Mouse (Mus musculus): Measurements from ENCODE around the gene Ildr1.

Ildr1 gene

GRCm38 (mm10) chr16:36693818-36694413 lies at the start of gene Ildr1:
Gene Ildr1, plus strand, starts transcription at chr16:36693978.
- DNase-seq (ENCODE audit: low spot score): no peak

DNA sequence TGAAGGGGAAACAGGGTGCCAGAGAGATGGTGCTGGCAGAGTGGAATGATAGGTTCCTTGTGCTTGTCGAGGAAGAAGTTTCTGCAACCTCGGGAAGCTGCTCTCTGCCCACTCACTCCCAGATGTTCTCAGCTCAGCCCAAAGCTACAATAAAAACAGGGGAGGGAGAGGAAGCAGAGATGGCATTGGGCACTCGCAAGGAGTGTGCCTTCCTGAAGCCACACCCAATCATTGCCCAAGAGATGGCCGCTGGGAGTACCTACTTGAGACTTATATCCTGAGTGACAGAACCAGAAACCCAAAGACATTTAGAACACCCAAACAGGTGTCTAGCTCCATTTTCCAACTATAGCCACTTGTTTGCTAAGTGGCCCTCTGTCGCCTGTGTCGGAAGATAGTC lies 48.7 kb upstream of the Ildr1 start:
- no peak for DNase-seq (ENCODE audit: low spot score)

GRCm38 (mm10) chr16:36649304-36649703 lies 44.5 kb upstream of the Ildr1 start:
- no peak for DNase-seq (ENCODE audit: low spot score)

DNA sequence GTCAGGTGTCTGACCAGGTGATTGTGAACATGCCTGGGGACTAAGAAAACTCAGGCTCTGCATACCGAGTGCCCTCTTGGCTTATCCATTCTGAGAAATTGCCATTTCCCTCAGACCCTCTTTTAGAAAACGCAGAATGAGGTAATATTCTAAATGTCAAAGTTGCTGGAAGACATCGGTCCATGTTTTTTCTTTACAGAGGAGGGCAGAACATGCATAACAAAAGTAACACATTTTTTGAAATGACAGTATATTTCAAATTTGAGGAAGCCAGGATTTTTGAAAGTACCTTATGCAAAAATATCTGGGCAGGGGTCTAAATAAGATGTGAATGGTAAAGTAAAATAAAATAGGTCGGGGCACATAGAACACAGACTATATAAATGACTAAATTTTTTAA lies 43.3 kb upstream of the Ildr1 start:
- no peak for DNase-seq (ENCODE audit: low spot score)

DNA sequence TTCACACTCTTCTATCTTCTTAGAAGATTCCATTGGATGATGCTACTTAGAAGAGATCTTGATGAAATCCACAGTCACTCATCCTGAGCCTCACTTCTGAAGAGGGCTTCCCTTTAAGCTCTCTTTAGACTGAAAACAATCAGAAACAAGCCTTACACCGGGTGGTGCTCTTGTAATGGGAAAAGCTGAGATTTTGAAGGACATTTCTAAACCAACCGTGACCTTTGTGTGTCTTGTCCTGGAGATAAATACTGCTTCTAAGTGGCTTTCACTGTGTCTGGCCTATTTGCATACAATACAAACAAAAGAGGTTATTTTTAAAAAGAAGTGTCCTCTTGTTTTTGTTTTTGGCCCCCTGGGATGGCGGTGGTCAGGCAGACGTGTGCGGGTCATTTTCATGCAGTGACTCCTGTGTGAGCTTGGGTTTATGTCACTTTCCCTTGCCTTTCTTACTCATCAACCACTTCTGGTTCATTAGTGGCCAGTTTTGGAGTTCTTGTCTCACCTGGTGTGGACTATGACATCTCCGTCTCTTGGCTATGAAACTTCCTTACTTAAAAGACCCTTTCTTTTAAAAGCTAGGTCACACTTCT lies 42.5 kb upstream of the Ildr1 start:
- DNase-seq (ENCODE audit: low spot score): no peak

- DNase-seq (ENCODE audit: low spot score): no peak
Observed at GRCm38 (mm10) chr16:36655199-36655598, 38.6 kb upstream of the Ildr1 start.

GRCm38 (mm10) chr16:36655910-36656309 lies 37.9 kb upstream of the Ildr1 start:
- no peak for DNase-seq (ENCODE audit: low spot score)

DNA sequence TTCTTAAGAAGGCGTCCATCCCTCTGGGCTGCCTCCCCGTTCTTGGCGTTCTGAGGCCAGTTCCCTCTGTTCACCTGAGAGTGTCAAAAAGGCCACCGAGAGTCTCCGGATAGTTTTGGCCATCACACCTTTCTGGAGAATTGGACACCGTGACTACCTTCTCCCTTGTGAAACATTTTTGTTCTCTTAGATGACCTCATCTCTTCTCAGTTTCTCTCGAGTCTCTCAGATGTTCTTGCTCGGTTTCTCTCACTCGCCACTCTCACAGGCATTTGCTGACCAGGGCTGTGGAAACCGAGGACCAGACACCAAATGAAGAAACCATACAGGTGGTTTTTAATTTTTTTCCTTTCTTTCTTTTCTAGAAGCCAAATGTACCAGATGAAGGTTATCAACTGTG lies 32.4 kb upstream of the Ildr1 start:
- DNase-seq (ENCODE audit: low spot score): no peak

GRCm38 (mm10) chr16:36663484-36663883 lies 30.3 kb upstream of the Ildr1 start:
- no peak for DNase-seq (ENCODE audit: low spot score)

- no peak for DNase-seq (ENCODE audit: low spot score)
Observed at GRCm38 (mm10) chr16:36665782-36666181, 28.0 kb upstream of the Ildr1 start, which contains the start of gene Cd86. Gene Cd86, minus strand, starts transcription at chr16:36666081.

DNA sequence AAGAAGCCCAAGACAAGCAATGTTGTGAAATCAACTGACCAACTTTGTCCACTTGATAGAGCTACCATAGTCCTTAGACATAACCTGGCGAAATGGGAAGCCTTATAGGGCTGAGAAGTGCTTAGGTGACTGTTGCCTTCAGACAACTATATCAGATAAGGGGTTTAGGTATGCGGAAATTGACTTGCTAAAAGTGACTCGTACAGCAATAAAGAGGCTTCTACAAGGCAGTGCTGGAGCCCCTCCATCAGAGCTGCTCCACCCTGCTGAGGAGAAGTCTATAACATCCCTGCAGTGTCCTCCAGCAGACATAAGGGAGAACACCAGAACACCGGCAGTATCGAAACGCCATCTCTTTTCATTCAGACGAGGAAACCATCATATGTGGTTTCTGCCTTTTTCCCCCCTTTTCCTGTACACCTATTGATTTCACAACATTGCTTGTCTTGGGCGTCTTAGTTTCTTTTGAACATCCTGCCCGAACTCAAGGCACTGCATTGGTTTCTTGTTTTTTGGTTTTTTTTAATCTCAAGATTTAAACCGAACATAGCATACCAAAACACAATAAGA lies 27.2 kb upstream of the Ildr1 start:
- no peak for DNase-seq (ENCODE audit: low spot score)

GRCm38 (mm10) chr16:36670590-36670989 lies 23.2 kb upstream of the Ildr1 start:
- no peak for DNase-seq (ENCODE audit: low spot score)

DNA sequence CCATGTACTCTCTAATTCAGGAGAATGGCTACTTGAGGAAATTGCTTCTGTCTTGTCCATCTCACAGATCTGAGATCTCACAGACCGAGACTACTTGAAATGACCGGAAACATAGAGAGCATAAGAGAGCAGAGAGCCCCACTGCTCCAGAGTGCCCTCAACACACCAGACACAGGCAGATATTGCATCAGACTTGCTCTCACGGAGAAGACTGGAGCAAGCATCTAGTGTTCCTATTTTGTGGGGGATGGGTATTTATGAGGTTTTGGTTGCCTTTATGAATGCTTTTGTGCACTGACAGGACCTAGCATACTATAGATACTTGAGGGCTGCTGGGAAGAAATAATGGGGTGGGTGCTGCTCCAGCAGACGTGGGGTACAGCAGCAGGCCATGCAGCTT lies 20.6 kb upstream of the Ildr1 start:
- no peak for DNase-seq (ENCODE audit: low spot score)

- DNase-seq (ENCODE audit: low spot score): no peak
Observed at GRCm38 (mm10) chr16:36674457-36675204, 19.1 kb upstream of the Ildr1 start.

GRCm38 (mm10) chr16:36675304-36675703 lies 18.5 kb upstream of the Ildr1 start:
- no peak for DNase-seq (ENCODE audit: low spot score)

DNA sequence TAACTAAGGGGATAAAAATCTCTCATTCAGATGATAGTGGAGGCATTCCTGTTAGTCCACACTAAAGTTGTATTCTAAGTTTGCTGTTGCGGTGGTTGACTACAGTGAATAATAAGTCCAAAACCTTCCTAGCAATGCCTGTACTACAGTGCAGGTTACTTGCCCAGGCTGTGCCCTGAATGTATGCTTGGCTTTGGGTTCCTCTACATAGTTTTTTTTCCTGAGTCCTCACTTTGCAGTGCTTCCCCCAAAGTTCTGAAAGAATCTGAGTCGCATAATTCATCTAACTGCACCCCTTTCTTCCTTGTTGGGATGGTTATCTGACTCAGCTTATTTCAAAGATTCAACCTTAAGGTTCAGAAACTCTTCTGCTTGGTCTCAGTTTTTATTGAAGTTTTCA lies 17.9 kb upstream of the Ildr1 start:
- DNase-seq (ENCODE audit: low spot score): no peak

DNA sequence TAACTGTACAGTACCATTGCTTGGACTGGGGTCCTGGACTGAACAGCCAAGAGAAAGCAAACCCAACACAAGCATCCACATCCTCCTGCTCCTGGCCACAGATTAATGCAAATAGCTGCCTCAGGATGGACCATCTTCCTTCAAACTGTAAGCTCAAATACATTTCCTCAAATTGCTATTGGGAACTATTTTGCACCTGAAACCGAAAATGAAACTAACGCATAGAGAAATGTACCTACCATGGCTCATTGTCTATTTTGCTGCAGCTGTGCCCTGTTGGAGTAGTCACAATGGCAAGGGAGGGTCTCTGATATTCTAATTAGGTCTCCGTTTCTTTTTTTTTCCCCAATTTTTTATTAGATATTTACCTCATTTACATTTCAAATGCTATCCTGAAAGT lies 11.9 kb upstream of the Ildr1 start:
- DNase-seq (ENCODE audit: low spot score): no peak

DNA sequence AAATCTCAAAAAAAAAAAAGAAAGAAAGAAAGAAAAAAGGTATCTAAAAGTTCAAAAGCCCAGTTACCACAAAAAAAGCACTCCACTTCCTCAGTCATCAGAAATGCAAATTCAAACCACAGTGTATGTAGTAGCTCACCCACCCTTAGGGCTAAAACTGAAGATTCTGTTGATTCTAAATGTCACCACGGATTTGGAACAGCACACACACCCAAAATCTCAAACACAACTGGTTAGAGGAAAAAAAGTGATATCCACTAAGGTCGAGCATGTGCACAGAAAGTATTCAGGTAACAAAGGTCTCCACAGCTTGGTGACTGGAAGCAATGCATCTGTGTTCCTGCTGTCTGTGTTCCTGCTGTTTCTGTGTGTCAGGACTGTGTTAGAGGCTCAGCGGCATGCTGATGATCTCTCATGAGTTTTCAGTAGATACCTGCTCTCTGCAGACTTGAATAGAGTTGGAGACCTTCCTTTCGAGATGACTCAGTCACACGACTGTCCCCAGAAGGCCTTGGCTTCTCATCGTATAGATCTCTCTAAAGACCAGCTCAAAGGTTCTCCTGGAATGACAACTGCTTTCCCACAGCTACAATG lies 9.4 kb upstream of the Ildr1 start:
- DNase-seq (ENCODE audit: low spot score): no peak

- no peak for DNase-seq (ENCODE audit: low spot score)
Observed at GRCm38 (mm10) chr16:36688076-36688475, 5.7 kb upstream of the Ildr1 start.

- no peak for DNase-seq (ENCODE audit: low spot score)
Observed at GRCm38 (mm10) chr16:36691484-36691883, 2.3 kb upstream of the Ildr1 start.

DNA sequence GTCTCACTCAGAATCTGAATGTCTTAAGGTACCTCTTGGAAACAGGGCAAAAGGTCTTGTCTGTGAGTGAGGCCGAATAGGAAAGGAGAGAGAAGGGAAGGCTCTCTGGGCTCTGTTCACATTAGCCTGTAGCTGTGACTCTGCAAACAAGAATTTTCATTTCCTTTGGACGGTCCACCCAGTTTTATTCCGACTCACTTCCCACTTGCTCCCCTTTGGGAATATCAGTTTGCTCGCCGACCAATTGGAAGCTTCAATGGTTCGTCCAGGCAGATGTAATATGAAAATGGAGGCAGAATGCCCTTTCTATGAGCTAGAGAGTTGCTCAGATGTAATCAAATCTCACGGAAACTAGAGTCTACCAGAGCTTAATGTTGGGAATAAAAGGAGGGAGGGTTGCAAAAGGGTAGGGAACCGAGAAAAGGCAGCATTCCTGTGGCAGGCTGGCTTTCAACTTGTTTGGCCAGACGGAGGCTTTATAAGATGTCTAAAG lies 1.1 kb downstream of the Ildr1 start:
- no peak for DNase-seq (ENCODE audit: low spot score)

DNA sequence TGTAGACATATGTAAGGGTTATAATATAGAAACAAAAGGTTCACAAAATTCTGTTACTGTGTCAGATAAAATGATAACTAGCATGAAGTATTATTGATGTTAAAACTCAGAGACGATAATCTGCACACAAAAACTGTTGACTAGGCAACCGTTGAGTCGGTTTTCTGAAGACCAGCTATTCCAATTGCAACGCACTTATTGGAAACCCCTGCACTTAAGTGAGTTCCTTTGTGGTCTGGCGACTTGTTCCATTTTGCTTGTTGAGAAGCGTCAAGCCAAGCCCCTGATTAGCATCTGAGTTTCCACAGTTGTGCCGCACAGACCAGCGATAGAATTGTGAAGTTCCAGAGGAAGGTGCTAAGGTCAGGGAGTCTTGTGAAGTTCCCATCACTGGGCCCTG lies 3.6 kb downstream of the Ildr1 start:
- no peak for DNase-seq (ENCODE audit: low spot score)

- no peak for DNase-seq (ENCODE audit: low spot score)
Observed at GRCm38 (mm10) chr16:36700484-36700883, 6.7 kb downstream of the Ildr1 start.
